Comparison of ENCODE assay signal across 28 mouse cellular contexts in the genomic region with DNA sequence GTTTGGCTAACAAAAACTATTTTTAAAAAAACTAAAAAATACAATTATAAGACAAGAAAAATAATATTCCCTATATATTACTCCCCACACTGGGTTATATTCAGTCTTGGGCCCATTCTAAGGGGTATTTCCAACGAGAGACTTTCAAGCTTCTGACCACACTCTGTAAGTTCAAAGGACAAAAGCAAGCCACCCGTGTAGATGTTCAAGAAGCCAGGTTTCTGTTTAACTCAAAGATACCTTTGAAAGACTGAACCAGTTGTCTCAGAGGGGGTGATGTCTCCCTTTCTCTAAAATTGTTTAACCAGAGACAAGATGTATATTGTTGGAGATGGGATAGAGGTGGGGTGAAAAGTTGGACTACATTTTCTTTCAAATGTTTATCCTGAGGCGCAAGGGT. TPM values are rescaled to one million over a fixed set of nuclear protein-coding genes. Genes with fewer than 3 reads are reported as not detected.
DNase-seq lines count a peak whose midpoint lies in the region; ATAC-seq and TF ChIP-seq lines count a peak whose summit lies in the region.
"Had no signal": no experiment of that assay in that cellular context is flagged by ENCODE, and none has a peak within 500 bp of the region (broad histone marks: within the 10 kb centered on the region; RNA-seq: fewer than 3 reads in every experiment).

No protein-coding gene starts in this region.

- no peaks in the 10 kb centered on the region for H3K9me3 ChIP-seq in kidney, embryonic 16.5 days (ENCODE audit: low read length)
- no peaks in the 10 kb centered on the region for H3K9me3 ChIP-seq in liver, postnatal 0 days (ENCODE audit: low read length)
- H3K9me3 ChIP-seq: embryonic facial prominence, embryonic 15.5 days; limb, embryonic 15.5 days; midbrain, embryonic 10.5 days; stomach, embryonic 15.5 days had no signal

- no peak for TF ChIP-seq EP300 in liver, postnatal 0 days (IDR thresholded peaks at IDR 0.05; ENCODE audit: low read depth)

- no peak for TF ChIP-seq POLR2A in bone marrow macrophage, adult 2 months (IDR thresholded peaks at IDR 0.05; ENCODE audit: borderline replicate concordance, low read depth, low read length)

- no peak overlapping the region for H3K4me3 ChIP-seq in gastrocnemius, adult 2 months
- H3K4me3 ChIP-seq in kidney, embryonic 16.5 days (ENCODE audit: low read length), result no peak overlapping the region
- H3K4me3 ChIP-seq in bone marrow macrophage, adult 2 months (ENCODE audit: insufficient read depth, low read length), result no peak overlapping the region
- H3K4me3 ChIP-seq in liver, postnatal 0 days (ENCODE audit: low read depth, low read length), result no peak overlapping the region
- H3K4me3 ChIP-seq: embryonic facial prominence, embryonic 15.5 days; limb, embryonic 15.5 days; midbrain, embryonic 10.5 days; stomach, embryonic 15.5 days had no signal

- intact Hi-C loops in gastrocnemius, adult 2 months (cut with DNase I), result loop anchor here (5.0 kb wide), 1 partner anchor 94 kb away; no protein-coding TSS in a partner anchor

- H3K36me3 ChIP-seq in kidney, embryonic 16.5 days (ENCODE audit: insufficient read depth, low read length), result peaks cover 13% of the 10 kb centered on the region
- peaks cover 30% of the 10 kb centered on the region for H3K36me3 ChIP-seq in liver, postnatal 0 days (replicated peaks; ENCODE audit: insufficient read depth, low read length)

- ATAC-seq in kidney, embryonic 16.5 days (ENCODE audit: low FRiP score, low TSS enrichment), result no peak
- no peak for ATAC-seq in liver, postnatal 0 days
- ATAC-seq: forebrain, postnatal 0 days; hindbrain, postnatal 0 days; Patski had no signal

- peaks cover 34% of the 10 kb centered on the region for H3K4me1 ChIP-seq in kidney, embryonic 16.5 days (ENCODE audit: insufficient read depth, low read length)
- peaks cover 42% of the 10 kb centered on the region for H3K4me1 ChIP-seq in bone marrow macrophage, adult 2 months (ENCODE audit: control insufficient read depth, insufficient read depth, low read length)
- peaks cover 38% of the 10 kb centered on the region for H3K4me1 ChIP-seq in liver, postnatal 0 days (ENCODE audit: insufficient read depth)

- H3K9ac ChIP-seq in kidney, embryonic 16.5 days (replicated peaks; ENCODE audit: low read length), result no peak overlapping the region
- H3K9ac ChIP-seq in liver, postnatal 0 days (replicated peaks), result no peak overlapping the region
- H3K9ac ChIP-seq: embryonic facial prominence, embryonic 15.5 days; forebrain, postnatal 0 days; limb, embryonic 15.5 days; stomach, embryonic 15.5 days had no signal

- WGBS in kidney, embryonic 16.5 days, result 81% methylated on average over 3 of the region's 3 CpGs
- 59% methylated on average over 3 of the region's 3 CpGs for WGBS in liver, postnatal 0 days (ENCODE audit: insufficient replicate concordance)

- no peaks in the 10 kb centered on the region for H3K27me3 ChIP-seq in kidney, embryonic 16.5 days (ENCODE audit: insufficient read depth, low read length)
- H3K27me3 ChIP-seq in liver, postnatal 0 days (ENCODE audit: insufficient read depth, low read length), result no peaks in the 10 kb centered on the region
- H3K27me3 ChIP-seq: embryonic facial prominence, embryonic 15.5 days; limb, embryonic 15.5 days; Patski; stomach, embryonic 15.5 days had no signal

- H3K4me2 ChIP-seq in kidney, embryonic 16.5 days (replicated peaks; ENCODE audit: low read depth, low read length), result no peak overlapping the region
- 0 out of 2 replicates have a peak overlapping the region, but pooled peaks have one; percentile 64 for H3K4me2 ChIP-seq in liver, postnatal 0 days (ENCODE audit: low read depth, low read length)
- H3K4me2 ChIP-seq: embryonic facial prominence, embryonic 15.5 days; limb, embryonic 15.5 days had no signal

- no peak for TF ChIP-seq CTCF in gastrocnemius, adult 2 months (IDR thresholded peaks at IDR 0.05)
- TF ChIP-seq CTCF in bone marrow macrophage, adult 2 months (IDR thresholded peaks at IDR 0.05; ENCODE audit: low read depth, low read length), result no peak
- no peak for TF ChIP-seq CTCF in liver, postnatal 0 days (IDR thresholded peaks at IDR 0.05; ENCODE audit: low read depth)

- H3K27ac ChIP-seq in gastrocnemius, adult 2 months, result peak overlapping the region; percentile 98
- H3K27ac ChIP-seq in kidney, embryonic 16.5 days (ENCODE audit: low read length), result 0 out of 2 replicates have a peak overlapping the region, but pooled peaks have one; percentile 16
- H3K27ac ChIP-seq in bone marrow macrophage, adult 2 months (ENCODE audit: insufficient read depth, low read depth, low read length), result peak overlapping the region; percentile 76
- peak overlapping the region; percentile 87 for H3K27ac ChIP-seq in liver, postnatal 0 days (ENCODE audit: low read depth)
- H3K27ac ChIP-seq: embryonic facial prominence, embryonic 15.5 days; hindbrain, postnatal 0 days; midbrain, embryonic 10.5 days had no signal

- DNase-seq in gastrocnemius, adult 2 months, result no peak
- DNase-seq in gastrocnemius, adult 18-20 months (ENCODE audit: low spot score), result no peak
- no peak for DNase-seq in kidney, postnatal 25 days
- no peak for DNase-seq in liver, postnatal 0 days
- no peak for DNase-seq in lung, postnatal 14 days
- no peak for DNase-seq in cerebellum, adult 9-10 months
- DNase-seq: cerebellum, adult 11-12 months; cerebellum, postnatal 25 days; forebrain, postnatal 0 days; heart, postnatal 4 days; kidney, adult 8-10 months; right cerebral cortex, postnatal 14 days; spleen, adult 18-20 months; thymus, adult 18-20 months had no signal

RNA-seq across cellular contexts. Expression of gene Sp2, which starts 16.6 kb away (rescaled TPM):
- total RNA-seq in gastrocnemius, adult 2 months (2021), result 10 to 100 TPM; 10.4 to 11.0 TPM
- 10 to 100 TPM; 11.2 TPM for total RNA-seq in gastrocnemius, adult 18-20 months (2021)
- 21.2 and 25.1 TPM in 2 replicates for polyA plus RNA-seq in kidney, embryonic 16.5 days (2015; fragmentation: Nextera tagmentation; extraction: Ambion mirVana)
- 18.1 and 22.3 TPM in 2 replicates for polyA plus RNA-seq in bone marrow macrophage, adult 2 months (2012; ENCODE audit: insufficient read depth, insufficient read length, missing spikeins)
- polyA plus RNA-seq in liver, postnatal 0 days (2015; fragmentation: Nextera tagmentation; extraction: Ambion mirVana), result 6.8 and 7.1 TPM in 2 replicates

RNA-seq across cellular contexts. Expression of gene Pnpo, which starts 22.4 kb away (rescaled TPM):
- total RNA-seq in gastrocnemius, adult 2 months (2021), result 1 to 10 TPM; 7.4 to 8.2 TPM
- 1 to 10 TPM; 7.6 to 9.0 TPM for total RNA-seq in gastrocnemius, adult 18-20 months (2021)
- 38.0 TPM in 2 replicates for polyA plus RNA-seq in kidney, embryonic 16.5 days (2015; fragmentation: Nextera tagmentation; extraction: Ambion mirVana)
- 17.5 and 18.1 TPM in 2 replicates for polyA plus RNA-seq in bone marrow macrophage, adult 2 months (2012; ENCODE audit: insufficient read depth, insufficient read length, missing spikeins)
- polyA plus RNA-seq in liver, postnatal 0 days (2015; fragmentation: Nextera tagmentation; extraction: Ambion mirVana), result 271 and 273 TPM in 2 replicates

RNA-seq across cellular contexts. Expression of gene Prr15l, which starts 38.3 kb away (rescaled TPM):
- not detected for total RNA-seq in gastrocnemius, adult 2 months (2021)
- total RNA-seq in gastrocnemius, adult 18-20 months (2021), result not detected
- polyA plus RNA-seq in kidney, embryonic 16.5 days (2015; fragmentation: Nextera tagmentation; extraction: Ambion mirVana), result 52.5 and 55.8 TPM in 2 replicates
- polyA plus RNA-seq in bone marrow macrophage, adult 2 months (2012; ENCODE audit: insufficient read depth, insufficient read length, missing spikeins), result not detected in 2 replicates
- polyA plus RNA-seq in liver, postnatal 0 days (2015; fragmentation: Nextera tagmentation; extraction: Ambion mirVana), result 10.1 and 13.9 TPM in 2 replicates
- total RNA-seq: forebrain, postnatal 0 days; gastrocnemius, adult 8-10 months; left cerebral cortex, adult 18-20 months; left cerebral cortex, postnatal 36 days had no signal

RNA-seq across cellular contexts. Expression of gene Sp6, which starts 47.0 kb away (rescaled TPM):
- under 1 TPM in 1 of 2 experiments, not detected in 1; 0.10 TPM for total RNA-seq in gastrocnemius, adult 2 months (2021)
- under 1 TPM; 0.09 to 0.14 TPM for total RNA-seq in gastrocnemius, adult 18-20 months (2021)
- 1.6 and 2.0 TPM in 2 replicates for polyA plus RNA-seq in kidney, embryonic 16.5 days (2015; fragmentation: Nextera tagmentation; extraction: Ambion mirVana)
- 0.31 and 0.37 TPM in 2 replicates for polyA plus RNA-seq in bone marrow macrophage, adult 2 months (2012; ENCODE audit: insufficient read depth, insufficient read length, missing spikeins)
- 0.06 and 0.07 TPM in 2 replicates for polyA plus RNA-seq in liver, postnatal 0 days (2015; fragmentation: Nextera tagmentation; extraction: Ambion mirVana)
- total RNA-seq: heart, postnatal 4 days; neutrophil, adult 5-6 weeks had no signal
- polyA plus RNA-seq: activated CD4-positive, CD25-positive, alpha-beta regulatory T cell, adult 4 months; heart, embryonic 14.5 days had no signal

RNA-seq across cellular contexts. Expression of gene Cdk5rap3, which starts 49.9 kb away (rescaled TPM):
- 10 to 100 TPM; 21.5 to 24.0 TPM for total RNA-seq in gastrocnemius, adult 2 months (2021)
- 10 to 100 TPM; 24.9 to 25.7 TPM for total RNA-seq in gastrocnemius, adult 18-20 months (2021)
- polyA plus RNA-seq in kidney, embryonic 16.5 days (2015; fragmentation: Nextera tagmentation; extraction: Ambion mirVana), result 83.7 and 88.3 TPM in 2 replicates
- polyA plus RNA-seq in bone marrow macrophage, adult 2 months (2012; ENCODE audit: insufficient read depth, insufficient read length, missing spikeins), result 26.3 and 30.0 TPM in 2 replicates
- 38.3 and 38.4 TPM in 2 replicates for polyA plus RNA-seq in liver, postnatal 0 days (2015; fragmentation: Nextera tagmentation; extraction: Ambion mirVana)

Comparison
In these comparisons a context has a peak if more than half of its experiments do, and no peak if none do; other contexts are left out.
1. H3K27ac ChIP-seq: peak in every context shown above with its lines; median percentile 98 in gastrocnemius, adult 2 months; 87 in liver, postnatal 0 days; 76 in bone marrow macrophage, adult 2 months; 16 in kidney, embryonic 16.5 days.
2. RNA of gene Prr15l, which starts 38.3 kb away (polyA plus RNA-seq): 52.5 to 55.8 TPM in kidney, embryonic 16.5 days and 10.1 to 13.9 TPM in liver, postnatal 0 days; not detected in bone marrow macrophage, adult 2 months; every median in the first group is over 10 times any median in the second.